Mouse (Mus musculus): ENCODE measurements around the gene Nfix.

The Nfix gene

DNA sequence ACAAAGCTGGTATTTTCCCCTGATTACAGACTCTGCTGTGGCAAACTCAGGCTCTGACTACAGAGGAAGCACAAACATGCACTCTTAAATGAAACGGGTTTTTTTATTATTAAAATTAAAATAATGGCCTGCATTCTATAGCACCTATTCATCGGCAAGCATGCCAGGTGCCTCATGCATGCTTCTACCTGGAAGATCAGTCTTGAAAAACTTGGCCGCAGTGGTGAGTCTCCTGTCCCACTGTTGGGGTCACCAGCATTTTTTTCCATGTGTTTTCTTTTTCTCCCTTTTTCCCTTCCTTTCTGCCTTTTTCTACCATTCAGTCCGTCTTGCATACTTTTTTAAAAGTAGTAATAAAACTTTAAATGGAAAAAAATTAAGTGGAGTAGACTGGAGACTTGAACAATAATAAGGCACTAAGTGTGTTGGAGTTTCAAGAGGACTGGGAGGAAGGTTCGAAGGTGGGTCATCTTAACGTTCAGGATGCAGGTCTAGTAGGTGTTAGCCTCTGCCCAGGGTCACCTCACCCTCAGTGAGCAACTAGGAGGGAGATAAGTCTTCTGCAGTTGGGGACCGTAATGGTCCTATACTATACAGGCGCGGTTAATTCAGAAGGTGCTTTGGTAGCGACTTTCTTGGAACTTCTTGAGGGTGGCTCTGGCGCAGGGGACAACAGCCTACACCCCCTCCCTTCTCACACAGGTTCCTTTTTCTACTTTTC lies 16.8 kb downstream of the Nfix start:
- no peak for DNase-seq (ENCODE audit: low read depth, low spot score)
- no peaks in the 10 kb centered on the region for H3K27me3 ChIP-seq (ENCODE audit: control insufficient read depth, insufficient read depth, low read length, poor library complexity, severe bottlenecking)
- no peaks in the 10 kb centered on the region for H3K36me3 ChIP-seq (ENCODE audit: control insufficient read depth, insufficient read depth, low read length, poor library complexity, severe bottlenecking)

DNA sequence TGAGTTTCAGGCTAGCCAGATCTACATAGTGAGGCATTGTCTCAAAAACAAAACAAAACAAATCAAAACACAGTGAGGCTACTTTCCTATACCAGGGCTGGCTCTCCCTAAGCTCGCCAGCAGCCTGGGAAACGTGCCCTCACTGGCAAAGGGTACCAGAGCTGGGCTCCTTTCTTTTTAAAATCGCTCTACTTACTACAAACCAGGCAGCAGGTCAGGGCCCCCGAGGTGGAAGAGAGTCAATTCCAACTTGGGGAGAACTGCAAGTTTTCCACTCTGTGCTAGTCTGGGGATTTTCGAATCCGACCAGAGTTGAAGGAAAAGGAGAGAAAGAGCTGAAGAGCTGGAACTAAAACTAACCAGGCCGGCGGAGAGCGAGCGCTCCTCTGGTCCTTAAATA lies 17.5 kb downstream of the Nfix start:
- no peaks in the 10 kb centered on the region for H3K36me3 ChIP-seq (ENCODE audit: control insufficient read depth, insufficient read depth, low read length, poor library complexity, severe bottlenecking)
- no peak for DNase-seq (ENCODE audit: low read depth, low spot score)
- H3K27me3 ChIP-seq (ENCODE audit: control insufficient read depth, insufficient read depth, low read length, poor library complexity, severe bottlenecking): no peaks in the 10 kb centered on the region

DNA sequence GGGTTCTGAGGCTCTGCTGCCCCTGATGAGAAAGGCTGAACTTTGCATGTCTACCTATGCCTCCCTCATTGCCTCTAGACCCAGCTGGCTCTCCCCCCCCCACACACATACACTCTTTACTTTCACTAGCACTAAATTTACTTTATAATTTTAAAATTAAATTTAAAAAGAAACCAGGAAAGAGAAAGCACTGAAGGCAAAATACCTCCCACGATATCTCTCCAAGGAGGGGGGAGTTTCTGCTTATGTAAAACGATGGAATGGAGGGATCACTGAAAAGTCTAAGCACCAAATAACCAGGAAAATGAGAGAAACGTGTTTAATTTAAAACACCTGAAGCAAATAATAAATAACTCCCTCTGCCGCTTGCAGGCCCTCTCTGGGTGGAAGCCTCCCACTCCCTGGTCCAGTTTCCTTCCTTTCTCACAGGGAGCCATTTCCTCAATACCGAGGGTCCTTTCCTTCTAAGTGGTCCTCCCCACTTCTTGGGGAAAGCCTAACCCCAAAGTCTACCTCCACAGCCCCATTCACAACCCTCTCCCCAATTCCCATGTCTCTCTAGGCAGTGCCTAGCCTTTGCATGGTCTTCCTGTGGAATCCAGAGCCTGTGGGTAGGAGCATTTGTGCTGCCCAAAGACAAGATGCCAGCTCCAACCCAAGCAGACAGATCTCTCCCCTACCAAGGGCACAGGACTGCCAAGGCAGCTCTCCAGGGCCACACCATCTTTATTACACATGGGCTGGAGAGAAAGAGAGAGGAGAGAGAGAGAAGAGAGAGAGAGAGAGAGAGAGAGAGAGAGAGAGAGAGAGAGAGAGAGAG lies 18.2 kb downstream of the Nfix start:
- H3K27me3 ChIP-seq (ENCODE audit: control insufficient read depth, insufficient read depth, low read length, poor library complexity, severe bottlenecking): no peaks in the 10 kb centered on the region
- H3K36me3 ChIP-seq (ENCODE audit: control insufficient read depth, insufficient read depth, low read length, poor library complexity, severe bottlenecking): no peaks in the 10 kb centered on the region
- no peak for DNase-seq (ENCODE audit: low read depth, low spot score)

DNA sequence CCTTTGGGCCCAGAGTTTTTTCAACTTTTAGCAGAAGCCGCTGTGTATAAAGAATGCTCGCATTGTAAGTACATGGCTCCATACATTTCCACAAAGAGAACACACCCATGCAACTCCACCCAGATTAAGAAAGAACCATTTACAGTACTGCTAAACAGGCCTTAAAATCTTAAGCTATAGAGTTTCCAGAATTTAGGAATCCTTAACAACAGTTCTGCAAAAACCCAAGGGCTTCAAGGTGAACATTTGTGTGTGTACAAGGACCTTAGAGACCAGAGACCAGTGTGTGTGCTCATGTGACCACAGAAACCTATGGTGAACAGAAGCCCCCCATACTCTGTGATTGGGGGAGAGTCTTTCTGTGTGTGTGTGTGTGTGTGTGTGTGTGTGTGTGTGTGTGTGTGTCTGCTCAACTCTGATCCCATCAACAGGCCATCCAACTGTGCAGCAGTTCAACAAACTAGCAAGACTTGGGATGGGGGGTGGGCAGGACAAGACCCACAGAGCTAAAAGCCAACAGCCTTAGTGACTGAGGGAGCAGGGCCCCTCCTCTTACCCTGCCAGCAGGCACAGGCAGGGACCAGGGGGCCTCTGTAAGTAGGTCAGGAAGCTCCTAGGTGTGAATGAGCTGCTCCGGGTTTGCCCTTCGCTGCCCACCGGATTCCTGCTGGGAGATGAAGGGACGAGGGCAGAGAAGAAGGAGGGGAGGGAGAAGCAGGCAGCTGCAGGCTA lies 19.0 kb downstream of the Nfix start:
- Histone ChIP-seq H3K36me3 (ENCODE audit: control insufficient read depth, insufficient read depth, low read length, poor library complexity, severe bottlenecking) (no peaks in the 10 kb centered on the region), H3K27me3 (ENCODE audit: control insufficient read depth, insufficient read depth, low read length, poor library complexity, severe bottlenecking) (no peaks in the 10 kb centered on the region)
- DNase-seq (ENCODE audit: low read depth, low spot score): no peak

DNA sequence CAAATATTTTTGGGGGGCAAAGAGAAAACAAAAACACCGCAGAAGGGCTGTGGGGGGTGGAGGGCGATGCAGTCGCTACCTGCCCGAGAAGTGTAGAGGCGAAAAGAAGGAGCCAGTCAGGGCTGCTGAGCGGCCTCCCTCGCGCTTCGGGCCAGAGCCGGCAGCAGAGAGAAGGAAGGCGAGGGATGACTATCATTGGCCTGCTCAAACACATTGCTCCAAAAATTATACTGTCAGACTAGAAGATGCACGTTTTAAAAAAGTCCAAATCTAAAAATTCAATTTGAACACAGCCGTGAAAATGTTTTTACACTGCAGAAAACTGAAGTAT lies 20.0 kb downstream of the Nfix start:
- Histone ChIP-seq H3K36me3 (ENCODE audit: control insufficient read depth, insufficient read depth, low read length, poor library complexity, severe bottlenecking) (no peaks in the 10 kb centered on the region), H3K27me3 (ENCODE audit: control insufficient read depth, insufficient read depth, low read length, poor library complexity, severe bottlenecking) (no peaks in the 10 kb centered on the region)
- no peak for DNase-seq (ENCODE audit: low read depth, low spot score)

DNA sequence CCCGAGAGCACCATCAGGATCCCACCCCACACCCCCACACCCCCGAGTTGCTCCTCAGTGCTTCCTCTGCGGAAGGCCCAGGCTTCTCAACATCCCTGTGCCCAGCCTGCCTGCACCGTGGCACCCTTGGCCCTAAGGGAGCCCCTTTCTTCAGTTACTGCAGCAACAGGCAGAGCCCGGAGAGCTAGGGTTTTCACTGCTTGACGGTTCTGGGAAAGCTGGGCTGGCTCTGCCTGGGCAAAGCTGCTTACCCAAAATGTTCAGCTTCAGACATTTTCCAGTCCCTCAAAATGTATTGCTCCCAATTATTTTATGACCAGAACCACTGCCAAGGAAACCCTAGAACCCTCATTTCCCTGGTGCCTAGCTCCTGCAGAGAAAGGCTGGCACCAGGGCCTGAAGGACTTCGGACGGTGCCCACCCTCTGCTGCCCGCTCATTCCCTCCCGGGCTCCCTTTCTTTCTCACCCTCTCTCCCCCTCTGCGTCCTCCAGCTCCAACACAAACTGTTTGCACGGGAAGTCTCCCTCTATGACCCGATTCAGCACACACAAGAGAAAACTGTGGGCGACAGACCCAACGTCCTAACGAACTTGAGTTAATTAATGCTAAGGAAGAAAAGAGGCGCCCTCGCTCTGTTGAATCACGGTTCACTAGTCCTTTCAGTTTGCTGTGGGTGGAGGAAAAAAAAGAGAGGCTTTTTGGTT lies 20.5 kb downstream of the Nfix start:
- Histone ChIP-seq H3K36me3 (ENCODE audit: control insufficient read depth, insufficient read depth, low read length, poor library complexity, severe bottlenecking) (no peaks in the 10 kb centered on the region), H3K27me3 (ENCODE audit: control insufficient read depth, insufficient read depth, low read length, poor library complexity, severe bottlenecking) (no peaks in the 10 kb centered on the region)
- no peak for DNase-seq (ENCODE audit: low read depth, low spot score)

DNA sequence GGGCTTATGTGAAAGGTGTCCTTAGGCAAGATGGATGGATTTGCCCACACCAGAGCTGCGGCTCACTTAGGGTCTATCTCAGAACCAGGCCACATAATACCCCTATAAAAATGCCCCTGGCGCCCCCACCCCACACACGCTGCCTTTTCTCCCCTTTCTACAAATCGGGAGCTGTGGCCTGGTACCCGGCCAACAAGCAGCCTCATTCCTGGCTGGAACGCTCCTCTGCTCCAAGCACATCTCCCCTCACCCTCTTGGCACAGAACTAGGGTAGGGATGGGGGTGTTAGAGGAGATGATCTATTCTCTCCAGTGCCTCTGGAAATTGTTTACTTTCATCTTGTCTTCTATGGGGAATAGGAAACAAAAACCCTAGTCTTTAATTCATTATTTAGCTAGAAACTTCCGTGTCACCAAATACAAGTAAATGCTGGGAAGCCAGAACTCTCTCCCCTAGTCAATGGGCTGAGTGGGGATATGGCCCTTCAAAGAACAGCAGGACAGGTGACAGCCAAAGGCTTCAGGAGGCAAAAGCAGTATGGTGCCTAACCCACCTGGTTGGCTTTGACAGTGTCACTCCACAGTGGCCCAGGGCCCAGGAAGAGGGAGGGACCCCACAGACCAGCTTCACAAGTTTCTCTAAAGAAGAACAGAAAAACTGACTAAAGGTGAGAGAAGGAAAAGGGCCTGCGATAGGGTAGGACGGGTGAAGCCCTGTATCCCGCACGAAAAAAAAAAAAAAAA lies 21.3 kb downstream of the Nfix start:
- no peaks in the 10 kb centered on the region for H3K36me3 ChIP-seq (ENCODE audit: control insufficient read depth, insufficient read depth, low read length, poor library complexity, severe bottlenecking)
- H3K27me3 ChIP-seq (ENCODE audit: control insufficient read depth, insufficient read depth, low read length, poor library complexity, severe bottlenecking): no peaks in the 10 kb centered on the region
- no peak for DNase-seq (ENCODE audit: low read depth, low spot score)

DNA sequence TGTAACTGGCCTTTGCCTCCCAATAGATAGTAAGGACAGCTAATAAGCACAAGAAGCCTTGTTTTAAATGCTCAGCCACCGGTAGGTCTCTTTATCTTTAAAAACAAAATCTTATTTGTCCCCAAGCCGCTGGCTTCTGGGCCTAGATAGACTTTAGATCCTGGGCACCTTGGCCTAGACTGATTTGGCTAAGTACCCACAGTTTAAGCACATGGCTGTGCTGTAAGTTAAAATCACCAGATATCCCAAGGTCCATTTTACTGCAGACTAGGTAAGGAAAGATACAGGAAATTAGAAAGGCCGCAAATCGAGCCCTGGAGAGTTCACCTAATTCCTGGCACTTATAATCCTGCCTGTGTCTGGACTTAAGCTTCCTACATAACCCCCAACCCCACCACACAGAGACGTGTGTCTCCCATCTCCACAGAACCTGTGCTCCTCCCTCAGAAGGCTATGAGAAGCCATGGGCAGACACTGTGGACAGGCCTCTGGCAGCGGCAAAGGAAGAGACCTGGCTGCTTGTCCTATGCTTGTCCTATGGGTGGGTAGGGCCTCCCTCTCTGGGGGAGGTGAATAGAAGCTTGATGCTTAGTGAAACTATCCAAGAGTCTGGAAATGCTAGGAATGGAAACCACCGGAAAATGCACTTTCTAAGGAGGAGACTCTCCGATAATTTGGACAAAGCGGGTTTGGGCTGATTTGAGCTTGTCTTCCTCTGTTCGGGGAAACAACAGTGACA lies 22.1 kb downstream of the Nfix start:
- Histone ChIP-seq H3K36me3 (ENCODE audit: control insufficient read depth, insufficient read depth, low read length, poor library complexity, severe bottlenecking) (no peaks in the 10 kb centered on the region), H3K27me3 (ENCODE audit: control insufficient read depth, insufficient read depth, low read length, poor library complexity, severe bottlenecking) (no peaks in the 10 kb centered on the region)
- DNase-seq (ENCODE audit: low read depth, low spot score): no peak

DNA sequence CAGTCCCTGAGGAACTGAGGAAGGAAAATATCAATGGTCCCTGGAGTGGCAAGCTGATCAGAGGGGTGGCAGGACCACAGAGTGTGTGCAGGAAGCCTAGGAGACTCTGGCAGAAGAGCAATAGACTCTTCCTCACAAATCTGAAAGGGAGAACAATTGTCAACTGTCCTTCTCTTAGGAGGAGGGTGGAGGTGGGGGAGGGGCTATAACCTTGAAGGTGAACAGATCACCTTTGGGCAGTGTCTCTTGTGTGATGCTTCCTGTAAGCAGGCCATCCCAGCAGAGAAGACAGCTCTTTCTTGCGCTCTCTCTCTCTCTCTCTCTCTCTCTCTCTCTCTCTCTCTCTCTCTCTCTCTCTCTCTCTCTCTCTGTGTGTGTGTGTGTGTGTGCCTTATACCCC lies 23.6 kb downstream of the Nfix start:
- no peak for DNase-seq (ENCODE audit: low read depth, low spot score)
- no peaks in the 10 kb centered on the region for H3K36me3 ChIP-seq (ENCODE audit: control insufficient read depth, insufficient read depth, low read length, poor library complexity, severe bottlenecking)
- H3K27me3 ChIP-seq (ENCODE audit: control insufficient read depth, insufficient read depth, low read length, poor library complexity, severe bottlenecking): no peaks in the 10 kb centered on the region

DNA sequence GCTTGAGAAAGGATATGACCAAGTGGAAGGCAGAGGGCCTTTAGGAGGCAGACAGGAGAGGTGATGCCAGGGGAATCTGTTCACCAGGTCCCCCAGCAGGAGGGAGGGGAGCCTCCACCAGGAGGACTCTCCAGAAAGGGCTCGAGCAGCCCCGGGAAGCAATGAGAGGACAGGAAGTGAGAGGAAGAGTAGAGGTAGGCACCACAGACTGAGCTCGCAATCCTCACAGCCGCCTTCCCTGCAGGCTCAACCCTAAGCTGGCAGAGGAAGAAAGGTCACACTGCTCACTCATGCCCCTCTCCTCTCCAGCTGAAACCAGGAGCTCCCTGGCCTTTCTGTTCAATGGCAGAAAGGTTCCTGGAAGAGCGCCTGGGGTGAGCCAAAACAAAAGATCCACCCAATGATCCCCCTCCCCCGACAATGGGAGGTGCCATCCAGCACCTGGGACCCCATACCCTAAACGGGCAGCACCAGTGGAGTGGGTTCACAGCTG lies 24.5 kb downstream of the Nfix start:
- Histone ChIP-seq H3K27me3 (ENCODE audit: control insufficient read depth, insufficient read depth, low read length, poor library complexity, severe bottlenecking) (no peaks in the 10 kb centered on the region), H3K36me3 (ENCODE audit: control insufficient read depth, insufficient read depth, low read length, poor library complexity, severe bottlenecking) (no peaks in the 10 kb centered on the region)
- no peak for DNase-seq (ENCODE audit: low read depth, low spot score)

DNA sequence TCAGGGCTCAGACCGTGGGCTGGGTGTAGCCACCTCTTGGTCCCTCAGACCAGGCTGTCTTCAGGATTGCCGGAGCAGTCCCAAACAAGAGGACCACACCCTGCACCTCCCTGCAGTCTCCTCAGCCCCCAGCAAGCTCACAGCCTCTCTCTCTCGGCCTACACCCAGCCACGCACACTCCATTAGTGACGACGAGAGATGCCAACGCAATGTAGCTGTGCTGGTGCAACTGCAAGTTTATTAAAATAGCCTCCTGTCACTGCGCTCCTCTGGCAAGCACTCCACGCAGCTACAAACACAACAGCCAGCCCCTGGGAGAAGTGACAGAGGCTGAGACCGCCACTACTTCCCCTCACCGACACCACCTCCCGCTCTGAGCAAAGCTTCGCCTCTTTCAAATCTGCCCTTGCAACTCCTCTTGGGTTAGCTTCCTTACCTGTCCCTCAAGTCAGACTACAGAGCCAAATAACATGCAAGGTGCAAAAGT lies 25.0 kb downstream of the Nfix start:
- DNase-seq (ENCODE audit: low read depth, low spot score): no peak
- Histone ChIP-seq H3K27me3 (ENCODE audit: control insufficient read depth, insufficient read depth, low read length, poor library complexity, severe bottlenecking) (no peaks in the 10 kb centered on the region), H3K36me3 (ENCODE audit: control insufficient read depth, insufficient read depth, low read length, poor library complexity, severe bottlenecking) (no peaks in the 10 kb centered on the region)

DNA sequence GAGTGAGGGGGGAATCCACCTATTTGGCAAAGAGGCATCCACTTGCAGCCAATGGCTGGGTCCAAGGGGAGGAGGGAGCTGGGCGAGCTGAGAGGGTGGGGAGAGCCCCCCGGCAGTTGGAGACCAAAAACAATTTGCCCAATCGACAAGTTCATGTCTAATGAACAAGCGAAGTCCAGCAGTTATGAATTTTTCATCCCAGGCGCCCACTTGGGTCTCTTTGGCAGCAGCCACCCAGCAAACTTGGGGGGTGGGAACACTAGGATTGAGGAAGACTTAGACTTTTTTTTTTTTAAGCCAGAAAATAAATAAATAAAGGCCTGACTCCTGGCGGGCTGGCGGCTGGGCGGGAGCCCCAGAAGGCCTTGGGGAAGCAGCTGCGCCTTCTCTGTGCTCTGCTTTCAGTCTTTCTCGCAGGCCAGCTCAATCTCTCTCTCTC lies 25.7 kb downstream of the Nfix start:
- no peaks in the 10 kb centered on the region for H3K27me3 ChIP-seq (ENCODE audit: control insufficient read depth, insufficient read depth, low read length, poor library complexity, severe bottlenecking)
- no peak for DNase-seq (ENCODE audit: low read depth, low spot score)

DNA sequence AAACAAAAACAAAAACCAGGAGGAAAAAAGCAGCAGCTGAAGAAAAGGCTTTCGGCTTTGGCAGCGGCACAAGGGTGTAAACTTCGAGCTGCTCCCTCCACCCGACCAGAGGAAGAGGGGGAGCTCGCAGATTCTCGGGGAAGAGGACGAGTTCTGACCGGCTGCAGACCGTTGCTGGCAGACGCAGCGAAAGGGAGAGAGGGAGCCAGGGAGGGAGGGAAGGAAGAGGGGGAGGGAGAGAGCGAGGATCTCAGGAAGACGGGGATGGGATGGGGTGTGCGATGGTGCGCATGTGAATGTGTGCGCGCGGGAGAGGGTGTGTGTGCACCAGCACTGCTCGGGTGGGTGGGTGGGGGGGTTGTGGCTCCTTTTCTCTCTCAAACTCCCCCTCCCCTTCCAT lies 26.3 kb downstream of the Nfix start:
- DNase-seq (ENCODE audit: low read depth, low spot score): no peak
- H3K27me3 ChIP-seq (ENCODE audit: control insufficient read depth, insufficient read depth, low read length, poor library complexity, severe bottlenecking): no peaks in the 10 kb centered on the region
- no peaks in the 10 kb centered on the region for H3K36me3 ChIP-seq (ENCODE audit: control insufficient read depth, insufficient read depth, low read length, poor library complexity, severe bottlenecking)

More for the DNA sequence above, 25.7 kb downstream of the Nfix start:
- H3K36me3 ChIP-seq (ENCODE audit: control insufficient read depth, insufficient read depth, low read length, poor library complexity, severe bottlenecking): no peaks in the 10 kb centered on the region

Measured in splenic B cell, adult 2 months (primary cell).